Mouse (Mus musculus) midbrain, embryonic 13.5 days (tissue): ENCODE measurements at regions not wholly inside any gene's neighbourhood (a gene's known extent, or its start where the extent isn't known, plus 50 kb on each side); places are given as distances from the start of the nearest gene placed in this dataset.

ENCODE experiments used
- ATAC-seq: fragments of 200-750 bp; cut with Nextera tagmentation; 2 replicates; pipeline ENCODE4 v1.8.0; 2017; ENCODE audit warnings: mild to moderate bottlenecking, moderate TSS enrichment, moderate library complexity
- H3K27ac ChIP-seq: fragments of 300-500 bp; sonication (generic); 2 replicates; pipeline ENCODE4 v1.5.1; 2015; ENCODE audit warnings: inconsistent platforms, mild to moderate bottlenecking, moderate library complexity
- H3K27me3 ChIP-seq: fragments of 300-500 bp; sonication (generic); 2 replicates; pipeline ENCODE4 v1.6.1; 2015; ENCODE audit warnings: mild to moderate bottlenecking, inconsistent platforms
- H3K36me3 ChIP-seq: fragments of 300-500 bp; sonication (generic); 2 replicates; pipeline ENCODE4 v1.6.1; 2015; ENCODE audit warnings: mild to moderate bottlenecking, inconsistent platforms
- H3K4me1 ChIP-seq: fragments of 300-500 bp; sonication (generic); replicated peaks from 2 replicates; pipeline ENCODE4 v1.6.1; 2015; ENCODE audit warnings: inconsistent platforms
- H3K4me2 ChIP-seq: fragments of 300-500 bp; sonication (generic); replicated peaks from 2 replicates; pipeline ENCODE4 v1.6.1; 2015; ENCODE audit warnings: moderate library complexity, mild to moderate bottlenecking, inconsistent platforms
- H3K4me3 ChIP-seq: fragments of 300-500 bp; sonication (generic); replicated peaks from 2 replicates; pipeline ENCODE4 v1.5.1; 2015; ENCODE audit warnings: mild to moderate bottlenecking, inconsistent platforms
- H3K9ac ChIP-seq: fragments of 300-500 bp; sonication (generic); replicated peaks from 2 replicates; pipeline ENCODE4 v1.6.1; 2015; ENCODE audit warnings: mild to moderate bottlenecking, inconsistent platforms
- H3K9me3 ChIP-seq: fragments of 300-500 bp; sonication (generic); 2 replicates; pipeline ENCODE4 v1.6.1; 2016; ENCODE audit warnings: mild to moderate bottlenecking, inconsistent platforms
- WGBS: fragments of 180-500 bp; shearing (Covaris S2); methylation state at CpG from one replicate; pipeline ENCODE4 v1.1.7; 2015; 5-methylcytosine and 5-hydroxymethylcytosine counted together

DNA sequence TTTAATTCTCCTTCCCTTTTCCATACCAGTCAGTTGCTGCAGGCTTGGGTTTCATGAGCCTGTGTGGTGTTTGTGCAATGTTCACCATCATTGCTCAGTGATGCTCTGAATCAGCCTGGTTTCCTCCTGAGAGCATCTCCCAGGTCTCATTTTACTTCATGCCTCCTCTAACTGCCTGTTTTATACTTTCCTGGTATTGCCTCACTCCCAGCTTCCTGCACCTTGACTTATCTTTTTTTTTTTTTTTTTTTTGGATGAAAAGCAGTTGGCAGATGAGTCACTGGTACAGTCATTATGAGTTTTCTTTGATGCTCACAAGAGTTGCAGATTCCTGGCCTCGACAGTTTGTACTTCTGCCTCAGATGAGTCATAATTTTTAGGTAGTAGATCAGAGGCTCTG is 81.5 kb upstream of the Tet2 start:
- H3K27ac ChIP-seq: no peak overlapping the region
- H3K9me3 ChIP-seq: no peaks in the 10 kb centered on the region
- ATAC-seq: no peak
- H3K4me1 ChIP-seq: no peaks in the 10 kb centered on the region
- 70% methylated on average over 1 of the region's 1 CpGs for WGBS
- no peak overlapping the region for H3K4me2 ChIP-seq
- H3K36me3 ChIP-seq: no peaks in the 10 kb centered on the region
- no peak overlapping the region for H3K9ac ChIP-seq
- H3K4me3 ChIP-seq: no peak overlapping the region
- no peaks in the 10 kb centered on the region for H3K27me3 ChIP-seq

DNA sequence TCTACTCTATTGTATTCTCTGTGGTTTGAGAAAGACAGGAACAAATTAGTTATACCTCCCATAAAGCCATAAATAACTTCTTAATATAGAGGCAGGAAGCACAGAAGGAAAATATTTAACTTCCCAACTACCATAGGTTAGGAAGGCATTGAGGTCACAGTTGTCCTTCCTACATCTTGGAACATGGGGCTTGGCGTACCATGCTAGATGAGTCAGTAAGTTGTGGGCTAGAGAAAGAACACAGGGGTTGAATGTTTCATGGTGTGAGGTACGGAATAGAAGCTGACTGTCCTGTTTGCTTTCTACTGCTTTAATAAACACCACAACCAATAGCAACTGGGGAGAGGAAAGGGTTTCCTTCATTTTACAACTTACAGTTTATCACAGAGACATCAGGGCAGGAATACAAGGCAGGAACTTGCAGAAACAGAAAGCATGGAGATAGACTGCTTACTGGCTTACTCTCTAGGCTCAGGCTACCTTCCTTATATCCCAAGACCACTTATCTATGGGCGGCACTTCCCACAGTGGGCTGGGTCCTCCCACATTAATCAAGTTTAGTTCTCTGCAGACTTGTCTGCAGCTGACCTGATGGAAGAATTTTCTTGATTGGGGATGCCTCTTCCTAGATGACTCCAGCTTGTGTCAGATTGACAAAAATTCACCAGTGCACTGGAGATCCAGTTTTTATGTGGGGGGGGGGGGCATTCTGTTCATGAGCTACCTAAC is 82.3 kb upstream of the Tet2 start:
- Histone ChIP-seq H3K4me3 (no peak overlapping the region), H3K27ac (no peak overlapping the region), H3K9me3 (no peaks in the 10 kb centered on the region), H3K4me2 (no peak overlapping the region), H3K9ac (no peak overlapping the region), H3K27me3 (no peaks in the 10 kb centered on the region), H3K4me1 (no peaks in the 10 kb centered on the region), H3K36me3 (no peaks in the 10 kb centered on the region)
- WGBS: 88% methylated on average over 3 of the region's 3 CpGs
- ATAC-seq: no peak

DNA sequence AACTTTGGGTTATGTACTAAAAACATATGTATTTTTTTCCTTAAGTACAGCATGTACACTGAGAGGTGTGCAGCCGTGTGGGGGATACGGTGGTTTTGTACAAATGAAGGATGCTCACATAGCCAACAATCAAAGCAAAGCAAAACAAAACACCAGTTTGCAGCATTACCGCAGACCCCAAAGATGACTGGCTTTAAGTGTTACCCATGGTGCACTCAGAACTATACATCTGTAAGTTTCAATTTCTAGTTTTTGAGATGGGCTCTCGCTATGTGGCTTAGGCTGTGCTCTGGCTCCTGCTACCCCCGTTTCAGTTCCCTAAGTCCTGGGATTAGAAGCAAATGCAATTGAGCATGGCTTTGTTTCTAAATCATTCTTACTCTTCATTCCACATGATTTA is 89.4 kb upstream of the Tet2 start:
- Histone ChIP-seq H3K36me3 (no peaks in the 10 kb centered on the region), H3K4me2 (no peak overlapping the region), H3K9ac (no peak overlapping the region), H3K9me3 (no peaks in the 10 kb centered on the region), H3K27ac (no peak overlapping the region), H3K4me1 (no peaks in the 10 kb centered on the region), H3K27me3 (no peaks in the 10 kb centered on the region), H3K4me3 (no peak overlapping the region)
- 91% methylated on average over 5 of the region's 5 CpGs for WGBS
- ATAC-seq: no peak

- Histone ChIP-seq H3K27me3 (no peaks in the 10 kb centered on the region), H3K27ac (no peak overlapping the region), H3K36me3 (no peaks in the 10 kb centered on the region), H3K4me3 (no peak overlapping the region), H3K9me3 (no peaks in the 10 kb centered on the region), H3K4me2 (no peak overlapping the region), H3K4me1 (peaks cover 6% of the 10 kb centered on the region; the same call in 1 of the 2 replicates), H3K9ac (no peak overlapping the region)
- ATAC-seq: no peak
- WGBS: 100% methylated on average over 1 of the region's 1 CpGs
Observed at GRCm38 (mm10) chr3:133645604-133646003, 100.7 kb upstream of the Tet2 start.

GRCm38 (mm10) chr3:133646449-133647059 is 101.6 kb upstream of the Tet2 start:
- H3K4me1 ChIP-seq: peaks cover 6% of the 10 kb centered on the region; the same call in 1 of the 2 replicates
- peak overlapping the region; percentile 30 for H3K4me2 ChIP-seq
- no peaks in the 10 kb centered on the region for H3K9me3 ChIP-seq
- H3K36me3 ChIP-seq: no peaks in the 10 kb centered on the region
- H3K4me3 ChIP-seq: no peak overlapping the region
- 0 out of 2 replicates have a peak overlapping the region, but pooled peaks have one; percentile 44 for H3K27ac ChIP-seq
- no peak overlapping the region for H3K9ac ChIP-seq
- WGBS: 33% methylated on average over 7 of the region's 7 CpGs
- no peaks in the 10 kb centered on the region for H3K27me3 ChIP-seq
- ATAC-seq: peak; percentile 66

DNA sequence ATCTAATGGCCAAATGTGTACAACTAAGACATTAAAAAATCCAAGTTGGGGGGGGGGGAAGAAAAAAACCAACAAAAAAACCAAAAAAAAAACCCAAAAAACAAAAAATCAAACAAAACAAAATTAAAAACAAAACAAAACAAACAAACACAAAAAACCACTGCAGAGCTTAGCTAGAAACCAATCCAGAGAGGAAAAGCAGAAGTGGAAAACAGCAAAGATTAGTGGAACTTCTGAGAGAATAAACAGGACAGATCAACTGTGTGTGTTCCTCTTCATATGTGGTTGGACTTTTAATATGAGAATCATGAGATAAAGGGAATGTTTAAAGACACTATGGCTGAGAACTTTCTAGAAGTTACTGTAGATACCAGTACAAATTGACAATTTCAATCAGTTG is 105.1 kb upstream of the Tet2 start:
- H3K4me1 ChIP-seq: peaks cover 6% of the 10 kb centered on the region; the same call in 1 of the 2 replicates
- no peaks in the 10 kb centered on the region for H3K36me3 ChIP-seq

GRCm38 (mm10) chr3:133651996-133652395 is 107.1 kb upstream of the Tet2 start:
- H3K36me3 ChIP-seq: no peaks in the 10 kb centered on the region
- no peaks in the 10 kb centered on the region for H3K4me1 ChIP-seq
- no peak overlapping the region for H3K4me2 ChIP-seq
- H3K27me3 ChIP-seq: no peaks in the 10 kb centered on the region
- no peak for ATAC-seq
- H3K4me3 ChIP-seq: no peak overlapping the region
- no peaks in the 10 kb centered on the region for H3K9me3 ChIP-seq
- H3K9ac ChIP-seq: no peak overlapping the region
- H3K27ac ChIP-seq: no peak overlapping the region
- 90% methylated on average over 4 of the region's 4 CpGs for WGBS

More for the DNA sequence above, 105.1 kb upstream of the Tet2 start:
- Histone ChIP-seq H3K27me3 (no peaks in the 10 kb centered on the region), H3K9ac (no peak overlapping the region), H3K4me3 (no peak overlapping the region), H3K27ac (no peak overlapping the region), H3K9me3 (no peaks in the 10 kb centered on the region), H3K4me2 (no peak overlapping the region)
- no peak for ATAC-seq

GRCm38 (mm10) chr3:133659759-133660158 is 114.8 kb upstream of the Tet2 start:
- Histone ChIP-seq H3K4me3 (no peak overlapping the region), H3K27me3 (no peaks in the 10 kb centered on the region), H3K9me3 (no peaks in the 10 kb centered on the region), H3K4me1 (no peaks in the 10 kb centered on the region), H3K9ac (no peak overlapping the region), H3K27ac (no peak overlapping the region), H3K4me2 (no peak overlapping the region), H3K36me3 (no peaks in the 10 kb centered on the region)
- no peak for ATAC-seq
- WGBS: 94% methylated on average over 8 of the region's 8 CpGs

DNA sequence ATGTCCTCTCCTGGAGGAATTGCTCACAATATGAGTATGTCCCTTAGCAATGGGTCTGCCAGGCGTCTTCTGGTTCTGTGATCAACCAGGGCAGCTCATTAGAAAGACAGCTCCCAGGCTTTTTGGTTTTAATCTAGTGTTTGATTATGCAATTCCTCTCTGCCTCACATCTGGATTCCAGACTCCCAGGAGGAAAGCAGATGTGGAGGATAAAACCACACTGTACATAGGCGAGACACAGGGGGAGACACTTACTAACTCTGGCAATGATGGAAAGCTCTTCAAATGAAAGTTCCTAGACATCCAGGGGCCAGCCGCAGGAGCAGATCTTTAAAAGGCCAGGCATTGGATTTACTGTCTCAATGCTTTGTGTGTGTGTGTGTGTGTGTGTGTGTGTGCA is 116.4 kb upstream of the Tet2 start:
- H3K27ac ChIP-seq: no peak overlapping the region
- H3K4me2 ChIP-seq: no peak overlapping the region
- ATAC-seq: no peak
- 81% methylated on average over 3 of the region's 3 CpGs for WGBS
- no peaks in the 10 kb centered on the region for H3K4me1 ChIP-seq
- no peak overlapping the region for H3K4me3 ChIP-seq
- no peak overlapping the region for H3K9ac ChIP-seq
- H3K27me3 ChIP-seq: no peaks in the 10 kb centered on the region
- H3K36me3 ChIP-seq: no peaks in the 10 kb centered on the region
- no peaks in the 10 kb centered on the region for H3K9me3 ChIP-seq

- H3K4me2 ChIP-seq: no peak overlapping the region
Observed at GRCm38 (mm10) chr3:133664914-133665313, 120.0 kb upstream of the Tet2 start.

GRCm38 (mm10) chr3:133665425-133666317 is 120.7 kb upstream of the Tet2 start:
- Histone ChIP-seq H3K9ac (no peak overlapping the region), H3K27ac (no peak overlapping the region), H3K4me1 (no peaks in the 10 kb centered on the region), H3K9me3 (no peaks in the 10 kb centered on the region), H3K4me3 (no peak overlapping the region), H3K4me2 (no peak overlapping the region), H3K36me3 (no peaks in the 10 kb centered on the region), H3K27me3 (no peaks in the 10 kb centered on the region)
- WGBS: 93% methylated on average over 6 of the region's 6 CpGs
- ATAC-seq: no peak

More at GRCm38 (mm10) chr3:133664914-133665313, 120.0 kb upstream of the Tet2 start:
- no peak for ATAC-seq
- H3K9ac ChIP-seq: no peak overlapping the region
- no peaks in the 10 kb centered on the region for H3K27me3 ChIP-seq
- H3K27ac ChIP-seq: no peak overlapping the region
- no peak overlapping the region for H3K4me3 ChIP-seq
- H3K4me1 ChIP-seq: no peaks in the 10 kb centered on the region
- no peaks in the 10 kb centered on the region for H3K36me3 ChIP-seq
- no peaks in the 10 kb centered on the region for H3K9me3 ChIP-seq
- 84% methylated on average over 3 of the region's 3 CpGs for WGBS
